Mouse (Mus musculus) monocyte, adult 5-6 weeks (primary cell): ENCODE data around the gene Ankrd13a. TPM values are rescaled to one million over a fixed set of nuclear protein-coding genes. Genes with fewer than 3 reads are reported as not detected.

Experiments
- ATAC-seq: fragments of 153-309, 156-312 bp; replicated peaks from 2 replicates; pipeline ENCODE4 v1.8.0; 2017; ENCODE audit warnings: mild to moderate bottlenecking; ENCODE audit not compliant: low TSS enrichment, insufficient number of reproducible peaks, severe bottlenecking, poor library complexity, low FRiP score
- total RNA-seq: library from RNA; stranded (forward); fragments of 200-1000, 200-491, 200-594 nt; gene quantifications from 3 replicates; pipeline ENCODE4 v1.2.3, GENCODE M21; 2017

Ankrd13a gene
- 185 to 246 TPM (median 193 TPM) in 3 replicates for total RNA-seq

- peak; percentile 82 for ATAC-seq
These were observed at the start of gene Ankrd13a for GRCm38 (mm10) chr5:114774403-114775051. Ankrd13a (plus strand) TSS chr5:114774677.

- no peak for ATAC-seq
These were observed 46.3 kb upstream of the Ankrd13a start for GRCm38 (mm10) chr5:114728160-114728559.

DNA sequence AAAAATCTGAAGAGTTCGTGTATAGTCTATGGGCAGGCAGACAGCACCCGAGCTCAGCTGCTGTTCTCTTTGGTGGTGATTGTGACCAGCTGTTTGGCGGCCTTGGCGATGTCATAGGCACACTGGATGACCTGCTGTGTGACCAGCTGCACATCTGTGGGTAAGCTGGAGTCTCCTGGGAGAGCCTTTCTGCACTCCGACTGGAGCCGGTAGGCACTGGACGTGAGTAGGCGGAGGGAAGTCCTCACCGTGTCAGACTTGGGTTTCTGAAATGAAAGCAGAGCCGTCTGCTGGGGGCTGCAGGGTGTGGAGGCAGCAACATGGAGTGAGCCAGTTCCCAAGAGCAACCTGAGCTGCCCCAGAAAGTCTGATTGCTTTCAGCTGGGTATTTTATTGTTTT lies 44.3 kb upstream of the Ankrd13a start:
- no peak for ATAC-seq

DNA sequence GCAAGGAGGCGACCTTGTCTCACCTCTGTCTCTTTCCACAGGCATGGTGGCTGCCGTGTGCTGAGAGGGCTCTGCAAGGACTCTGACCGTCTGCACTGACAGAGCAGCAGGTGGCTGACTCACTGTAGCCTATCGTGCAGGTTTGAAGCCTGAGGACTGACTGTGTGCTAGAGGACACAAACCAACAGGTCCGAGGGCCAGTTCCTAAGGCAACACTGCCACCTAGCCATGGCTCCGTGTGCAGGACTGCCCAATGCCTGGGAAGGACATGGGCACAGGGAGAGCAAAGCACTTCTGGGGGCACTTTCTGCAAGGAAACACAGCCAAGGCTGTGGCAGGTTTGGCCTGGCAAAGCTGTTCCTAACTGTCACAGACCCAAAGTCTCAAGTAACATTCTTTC lies 43.0 kb upstream of the Ankrd13a start:
- ATAC-seq = no peak

DNA sequence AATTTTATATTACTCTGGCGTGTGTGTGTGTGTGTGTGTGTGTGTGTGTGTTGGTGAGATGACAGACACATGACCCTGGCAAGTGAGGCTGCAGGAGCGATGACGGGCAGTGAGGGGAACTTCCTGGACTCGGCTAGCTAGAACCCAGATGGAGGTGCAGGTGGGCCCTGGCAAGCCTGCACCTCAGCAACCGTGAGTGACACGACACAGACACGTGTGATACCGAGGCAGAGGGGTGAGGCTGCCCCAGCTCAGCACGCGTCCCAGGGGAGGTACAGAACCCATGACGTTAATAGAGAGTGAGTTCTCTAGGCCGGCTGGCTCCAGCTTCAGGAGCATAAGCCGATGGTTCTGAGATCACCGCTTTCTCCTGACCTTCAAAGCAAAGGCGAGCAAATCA lies 42.5 kb upstream of the Ankrd13a start:
- no peak for ATAC-seq

- no peak for ATAC-seq
These were observed 40.9 kb upstream of the Ankrd13a start for GRCm38 (mm10) chr5:114733606-114734005.

DNA sequence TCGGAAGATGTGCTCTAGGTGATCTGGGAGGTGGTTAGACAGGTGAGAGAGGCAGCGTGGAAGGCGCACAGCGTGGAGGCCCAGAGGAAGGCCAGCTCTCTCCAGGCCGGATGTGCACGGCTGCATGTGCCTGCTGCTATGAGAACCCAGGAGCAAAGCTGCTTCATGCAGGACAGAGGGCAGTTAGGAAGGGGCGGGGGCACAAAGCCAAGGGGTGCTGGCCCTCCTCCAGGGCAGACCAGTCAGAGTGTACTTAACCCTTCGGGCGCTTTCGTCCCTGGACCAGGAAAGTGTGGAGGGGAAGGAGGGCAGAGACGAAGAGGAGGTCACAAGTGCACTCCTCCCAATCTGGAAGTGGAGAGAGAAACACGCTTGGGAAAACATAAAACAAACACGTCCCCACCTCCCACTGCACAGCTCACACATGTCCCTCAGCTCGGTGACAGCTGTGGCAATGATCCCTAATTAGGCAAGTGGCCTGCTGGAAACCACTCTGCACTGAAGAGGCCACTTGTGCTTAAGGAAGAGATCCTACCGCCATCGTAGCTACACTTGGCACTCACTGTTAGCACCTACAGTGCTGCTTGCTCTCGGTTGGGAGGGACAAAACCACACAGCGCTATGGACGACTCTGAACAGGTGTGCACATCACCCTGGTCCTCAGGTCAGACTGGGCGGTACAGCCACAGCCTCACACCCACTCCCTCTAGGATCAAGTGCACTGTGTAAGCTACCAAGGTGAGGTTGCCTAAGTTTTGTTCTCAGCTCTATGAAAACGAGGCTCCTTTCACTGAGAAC lies 37.2 kb upstream of the Ankrd13a start:
- no peak for ATAC-seq

GRCm38 (mm10) chr5:114738707-114739241 lies 35.7 kb upstream of the Ankrd13a start:
- ATAC-seq = peak; percentile 58

- no peak for ATAC-seq
These were observed 33.9 kb upstream of the Ankrd13a start for GRCm38 (mm10) chr5:114740595-114740994.

- no peak for ATAC-seq
These were observed 31.9 kb upstream of the Ankrd13a start for GRCm38 (mm10) chr5:114742572-114742971.

- no peak for ATAC-seq
These were observed 31.3 kb upstream of the Ankrd13a start for GRCm38 (mm10) chr5:114742998-114743696.

DNA sequence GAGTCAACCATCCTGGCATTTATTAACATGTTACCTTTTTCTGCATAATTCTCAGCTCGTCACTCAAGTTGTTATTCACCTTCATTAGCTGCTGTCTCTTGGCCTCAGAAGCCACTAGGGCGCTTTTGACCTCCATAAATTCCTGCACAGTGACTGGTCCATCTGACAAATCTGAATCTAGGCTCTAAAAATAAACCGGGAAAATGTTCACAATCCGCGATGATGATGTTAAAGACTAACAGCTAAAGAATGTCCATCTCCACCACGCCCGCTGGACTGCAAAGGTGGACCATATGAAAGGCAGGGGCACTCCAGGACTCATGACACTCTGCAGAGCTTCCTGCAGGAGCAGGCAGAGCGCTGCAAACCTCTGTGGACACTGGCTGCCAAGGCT lies 30.8 kb upstream of the Ankrd13a start:
- no peak for ATAC-seq

DNA sequence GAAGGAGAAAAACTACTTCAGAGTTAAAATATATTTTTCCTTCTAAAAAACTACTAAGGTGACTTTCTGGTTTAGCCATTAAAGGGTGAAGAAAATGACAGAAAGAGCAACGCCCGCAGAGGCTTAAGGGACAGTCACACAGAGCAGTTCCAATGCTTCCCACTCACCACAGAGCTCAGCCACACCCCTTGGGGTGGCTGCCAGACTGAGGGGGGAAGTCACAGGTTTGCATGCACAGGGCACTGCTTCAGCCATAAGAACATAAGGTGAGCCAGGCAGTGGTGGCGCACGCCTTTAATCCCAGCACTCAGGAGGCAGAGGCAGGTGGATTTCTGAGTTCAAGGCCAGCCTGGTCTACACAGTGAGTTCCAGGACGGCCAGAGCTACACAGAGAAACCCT lies 28.9 kb upstream of the Ankrd13a start:
- ATAC-seq = no peak

DNA sequence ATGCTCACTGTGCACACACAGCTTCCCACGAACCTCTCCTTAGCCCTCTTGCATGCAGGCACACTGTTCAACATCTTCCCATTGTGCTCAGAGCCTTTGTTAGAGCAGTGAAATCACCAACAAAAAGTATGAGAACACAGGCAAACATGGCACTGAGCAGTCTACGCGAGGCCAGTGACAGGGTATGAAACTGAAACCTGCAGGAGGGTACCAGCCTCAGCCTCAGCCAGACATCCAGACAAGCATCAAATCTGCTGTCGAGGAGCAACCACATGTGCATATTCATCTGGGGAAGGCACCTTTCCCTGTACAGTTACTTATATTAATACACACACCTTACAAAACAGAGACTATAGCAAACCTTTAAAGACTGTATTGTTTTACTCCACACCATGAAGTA lies 27.6 kb upstream of the Ankrd13a start:
- ATAC-seq = no peak

DNA sequence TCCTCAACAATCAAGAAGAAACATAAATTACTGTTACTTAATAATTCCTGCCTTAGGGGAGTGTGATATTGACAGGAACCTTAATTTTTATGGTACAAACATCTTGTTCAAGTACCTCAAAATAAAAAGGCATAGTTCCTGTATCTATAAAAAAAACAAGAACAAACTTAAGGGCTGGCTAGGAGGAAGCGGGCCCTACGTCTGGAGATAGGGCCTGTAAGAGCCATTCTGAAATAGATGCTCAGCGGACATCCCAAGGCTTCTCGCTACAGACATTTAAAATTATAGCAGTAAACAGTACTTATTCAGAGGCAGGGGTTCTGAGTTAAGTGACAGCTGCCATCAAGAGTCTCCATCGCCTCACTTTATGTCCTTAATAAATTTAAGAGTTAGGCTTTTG lies 27.0 kb upstream of the Ankrd13a start:
- no peak for ATAC-seq

GRCm38 (mm10) chr5:114750325-114750724 lies 24.2 kb upstream of the Ankrd13a start:
- ATAC-seq = no peak

- ATAC-seq = no peak
These were observed 22.1 kb upstream of the Ankrd13a start for GRCm38 (mm10) chr5:114752397-114752796.

- ATAC-seq = no peak
These were observed 21.1 kb upstream of the Ankrd13a start for GRCm38 (mm10) chr5:114753384-114753783.

DNA sequence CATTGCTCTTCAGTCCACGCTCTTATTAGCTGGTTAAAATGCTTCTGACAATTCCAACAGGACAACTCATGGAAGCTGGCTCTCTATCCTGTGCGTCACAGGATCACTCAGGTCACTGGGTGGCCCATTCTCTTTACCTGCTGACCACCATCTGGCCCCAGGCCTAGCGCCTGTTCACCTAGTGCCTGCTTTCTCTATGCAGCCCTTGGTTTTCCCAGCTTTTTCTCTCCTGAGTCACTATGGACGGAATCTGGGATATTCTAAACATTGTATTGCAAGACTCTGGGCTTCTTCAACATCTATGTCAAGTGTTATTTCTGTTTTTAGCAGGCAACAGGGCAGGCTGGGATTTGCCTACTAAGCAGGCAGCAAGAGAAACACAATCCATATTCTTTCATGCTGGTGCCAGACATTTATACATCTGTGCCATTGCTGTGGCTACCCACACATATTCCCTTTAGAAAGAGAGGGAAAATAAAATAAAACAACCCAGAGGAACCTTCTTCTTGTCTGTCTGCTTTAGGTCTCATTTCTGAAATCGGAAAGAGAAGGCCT lies 14.9 kb upstream of the Ankrd13a start:
- no peak for ATAC-seq
